Mouse (Mus musculus) liver, embryonic 12.5 days (tissue): ENCODE results near the gene Gnpat. TPM values are rescaled to one million over a fixed set of nuclear protein-coding genes. Genes with fewer than 3 reads are reported as not detected.
"Not testable (repeated sequence)": the region's sequence is repeated elsewhere in the genome, so short reads cannot be mapped to it uniquely, and the experiment has no call there.

ENCODE experiments used
- ATAC-seq: fragments of 200-750 bp; cut with Nextera tagmentation; 2 replicates; pipeline ENCODE4 v1.8.0; 2017; ENCODE audit warnings: moderate number of reproducible peaks, mild to moderate bottlenecking, moderate library complexity
- H3K27ac ChIP-seq: fragments of 300-500 bp; sonication (generic); 2 replicates; pipeline ENCODE4 v1.5.1; 2016; ENCODE audit warnings: mild to moderate bottlenecking
- H3K27me3 ChIP-seq: fragments of 300-500 bp; sonication (generic); replicated peaks from 2 replicates; pipeline ENCODE4 v1.6.1; 2016; ENCODE audit warnings: mild to moderate bottlenecking, moderate library complexity
- H3K36me3 ChIP-seq: fragments of 300-500 bp; sonication (generic); 2 replicates; pipeline ENCODE4 v1.6.1; 2016; ENCODE audit warnings: mild to moderate bottlenecking, moderate library complexity
- H3K4me1 ChIP-seq: fragments of 300-500 bp; sonication (generic); 2 replicates; pipeline ENCODE4 v1.6.1; 2016
- H3K4me2 ChIP-seq: fragments of 300-500 bp; sonication (generic); 2 replicates; pipeline ENCODE4 v1.6.1; 2016; ENCODE audit warnings: mild to moderate bottlenecking, moderate library complexity
- H3K4me3 ChIP-seq: fragments of 300-500 bp; sonication (generic); 2 replicates; pipeline ENCODE4 v1.5.1; 2016; ENCODE audit warnings: mild to moderate bottlenecking, moderate library complexity
- H3K9ac ChIP-seq: fragments of 300-500 bp; sonication (generic); 2 replicates; pipeline ENCODE4 v1.6.1; 2016; ENCODE audit warnings: mild to moderate bottlenecking, moderate library complexity
- H3K9me3 ChIP-seq: fragments of 300-500 bp; sonication (generic); replicated peaks from 2 replicates; pipeline ENCODE4 v1.6.1; 2016; ENCODE audit warnings: mild to moderate bottlenecking, moderate library complexity
- WGBS: fragments of 180-500 bp; shearing (Covaris S2); methylation state at CpG from one replicate; pipeline ENCODE4 v1.1.7; 2016; ENCODE audit not compliant: insufficient replicate concordance; 5-methylcytosine and 5-hydroxymethylcytosine counted together
- polyA plus RNA-seq: library from polyadenylated mRNA; unstranded; fragments of >200 nt; fragmentation: Nextera tagmentation; extraction: Ambion mirVana; gene quantifications from 2 replicates; pipeline ENCODE4 v1.2.1, GENCODE M21; 2016

Gene Gnpat
- polyA plus RNA-seq, 1 experiment from 2014 or later: 66.2 TPM

GRCm38 (mm10) chr8:124831531-124831930, 31.3 kb upstream of the Gnpat start:
- Histone ChIP-seq H3K9me3 (no peaks in the 10 kb centered on the region), H3K4me1 (no peaks in the 10 kb centered on the region), H3K9ac (no peak overlapping the region), H3K4me3 (no peak overlapping the region), H3K27me3 (peaks cover 26% of the 10 kb centered on the region), H3K4me2 (no peak overlapping the region), H3K27ac (no peak overlapping the region), H3K36me3 (no peaks in the 10 kb centered on the region)
- WGBS: 65% methylated on average over 6 of the region's 6 CpGs
- no peak for ATAC-seq

- no peaks in the 10 kb centered on the region for H3K4me1 ChIP-seq
- H3K27ac ChIP-seq: no peak overlapping the region
- H3K9me3 ChIP-seq: no peaks in the 10 kb centered on the region
- no peak overlapping the region for H3K9ac ChIP-seq
- H3K4me3 ChIP-seq: no peak overlapping the region
- H3K27me3 ChIP-seq: peaks cover 21% of the 10 kb centered on the region
- no peak overlapping the region for H3K4me2 ChIP-seq
- 81% methylated on average over 6 of the region's 6 CpGs for WGBS
- no peak for ATAC-seq
- no peaks in the 10 kb centered on the region for H3K36me3 ChIP-seq
Observed at GRCm38 (mm10) chr8:124831941-124832340, 30.9 kb upstream of the Gnpat start.

- H3K9ac ChIP-seq: no peak overlapping the region
- H3K4me1 ChIP-seq: no peaks in the 10 kb centered on the region
- WGBS: 37% methylated on average over 15 of the region's 15 CpGs
- no peak overlapping the region for H3K4me3 ChIP-seq
- H3K36me3 ChIP-seq: peaks cover 14% of the 10 kb centered on the region
- no peaks in the 10 kb centered on the region for H3K9me3 ChIP-seq
- H3K27me3 ChIP-seq: peaks cover 10% of the 10 kb centered on the region; the same call in 1 of the 2 replicates
- no peak for ATAC-seq
- no peak overlapping the region for H3K4me2 ChIP-seq
- H3K27ac ChIP-seq: no peak overlapping the region
Observed at GRCm38 (mm10) chr8:124833430-124834205, 29.2 kb upstream of the Gnpat start.

GRCm38 (mm10) chr8:124835848-124836247, 27.0 kb upstream of the Gnpat start:
- ATAC-seq: no peak
- H3K9ac ChIP-seq: no peak overlapping the region

GRCm38 (mm10) chr8:124836273-124836672, 26.6 kb upstream of the Gnpat start:
- no peak overlapping the region for H3K27ac ChIP-seq
- 72% methylated on average over 7 of the region's 7 CpGs for WGBS
- H3K4me3 ChIP-seq: no peak overlapping the region
- H3K27me3 ChIP-seq: peaks cover 5% of the 10 kb centered on the region; the same call in 1 of the 2 replicates
- H3K4me1 ChIP-seq: no peaks in the 10 kb centered on the region
- peaks cover 40% of the 10 kb centered on the region for H3K36me3 ChIP-seq
- H3K4me2 ChIP-seq: no peak overlapping the region
- ATAC-seq: no peak
- H3K9ac ChIP-seq: no peak overlapping the region
- no peaks in the 10 kb centered on the region for H3K9me3 ChIP-seq

More at GRCm38 (mm10) chr8:124835848-124836247, 27.0 kb upstream of the Gnpat start:
- H3K9me3 ChIP-seq: no peaks in the 10 kb centered on the region
- peaks cover 5% of the 10 kb centered on the region; the same call in 1 of the 2 replicates for H3K27me3 ChIP-seq
- H3K4me3 ChIP-seq: no peak overlapping the region
- peaks cover 36% of the 10 kb centered on the region for H3K36me3 ChIP-seq
- H3K4me2 ChIP-seq: no peak overlapping the region
- H3K27ac ChIP-seq: no peak overlapping the region
- no peaks in the 10 kb centered on the region for H3K4me1 ChIP-seq

GRCm38 (mm10) chr8:124836907-124837306, 25.9 kb upstream of the Gnpat start:
- Histone ChIP-seq H3K36me3 (peaks cover 47% of the 10 kb centered on the region), H3K4me3 (no peak overlapping the region), H3K9me3 (no peaks in the 10 kb centered on the region), H3K9ac (no peak overlapping the region), H3K4me1 (no peaks in the 10 kb centered on the region), H3K27ac (no peak overlapping the region), H3K27me3 (peaks cover 5% of the 10 kb centered on the region; the same call in 1 of the 2 replicates), H3K4me2 (no peak overlapping the region)
- no peak for ATAC-seq
- WGBS: 59% methylated on average over 2 of the region's 2 CpGs

- no peak overlapping the region for H3K4me2 ChIP-seq
- no peaks in the 10 kb centered on the region for H3K9me3 ChIP-seq
- H3K27ac ChIP-seq: no peak overlapping the region
- ATAC-seq: no peak
- no peak overlapping the region for H3K4me3 ChIP-seq
- H3K4me1 ChIP-seq: no peaks in the 10 kb centered on the region
- no peak overlapping the region for H3K9ac ChIP-seq
- 56% methylated on average over 2 of the region's 2 CpGs for WGBS
- peaks cover 5% of the 10 kb centered on the region; the same call in 1 of the 2 replicates for H3K27me3 ChIP-seq
- H3K36me3 ChIP-seq: peaks cover 57% of the 10 kb centered on the region
Observed at GRCm38 (mm10) chr8:124837956-124838355, 24.9 kb upstream of the Gnpat start.

GRCm38 (mm10) chr8:124839371-124839770, 23.5 kb upstream of the Gnpat start:
- H3K27me3 ChIP-seq: 0 out of 2 replicates have a peak, but pooled peaks cover 5% of the 10 kb centered on the region
- 0 out of 2 replicates have a peak, but pooled peaks cover 2% of the 10 kb centered on the region for H3K4me1 ChIP-seq
- H3K36me3 ChIP-seq: peaks cover 69% of the 10 kb centered on the region
- ATAC-seq: no peak
- no peak overlapping the region for H3K4me2 ChIP-seq
- H3K27ac ChIP-seq: no peak overlapping the region
- WGBS: 84% methylated on average over 10 of the region's 10 CpGs
- no peaks in the 10 kb centered on the region for H3K9me3 ChIP-seq
- H3K9ac ChIP-seq: no peak overlapping the region
- H3K4me3 ChIP-seq: no peak overlapping the region

- no peak for ATAC-seq
- 86% methylated on average over 7 of the region's 7 CpGs for WGBS
Observed at GRCm38 (mm10) chr8:124840900-124841299, 21.9 kb upstream of the Gnpat start.

GRCm38 (mm10) chr8:124841775-124842174, 21.1 kb upstream of the Gnpat start:
- H3K36me3 ChIP-seq: peaks cover 79% of the 10 kb centered on the region

More at GRCm38 (mm10) chr8:124840900-124841299, 21.9 kb upstream of the Gnpat start:
- Histone ChIP-seq H3K9ac (no peak overlapping the region), H3K4me1 (peaks cover 13% of the 10 kb centered on the region), H3K9me3 (no peaks in the 10 kb centered on the region), H3K4me3 (no peak overlapping the region), H3K4me2 (no peak overlapping the region), H3K27ac (no peak overlapping the region), H3K36me3 (peaks cover 79% of the 10 kb centered on the region), H3K27me3 (no peaks in the 10 kb centered on the region)

GRCm38 (mm10) chr8:124842929-124843328, 19.9 kb upstream of the Gnpat start:
- 86% methylated on average over 1 of the region's 1 CpGs for WGBS
- not testable (repeated sequence) for H3K9me3 ChIP-seq, H3K4me2 ChIP-seq, H3K4me3 ChIP-seq, H3K27me3 ChIP-seq, ATAC-seq, H3K27ac ChIP-seq, H3K9ac ChIP-seq
- H3K36me3 ChIP-seq: peaks cover 72% of the 10 kb centered on the region
- peaks cover 13% of the 10 kb centered on the region for H3K4me1 ChIP-seq

More at GRCm38 (mm10) chr8:124841775-124842174, 21.1 kb upstream of the Gnpat start:
- Histone ChIP-seq H3K9me3 (no peaks in the 10 kb centered on the region), H3K4me3 (no peak overlapping the region), H3K4me1 (peaks cover 13% of the 10 kb centered on the region), H3K4me2 (no peak overlapping the region), H3K27me3 (no peaks in the 10 kb centered on the region), H3K27ac (no peak overlapping the region), H3K9ac (no peak overlapping the region)
- WGBS: 81% methylated on average over 10 of the region's 10 CpGs
- no peak for ATAC-seq

GRCm38 (mm10) chr8:124845131-124845530, 17.7 kb upstream of the Gnpat start:
- H3K4me3 ChIP-seq: no peak overlapping the region
- 64% methylated on average over 3 of the region's 3 CpGs for WGBS
- peaks cover 13% of the 10 kb centered on the region for H3K4me1 ChIP-seq
- no peak overlapping the region for H3K4me2 ChIP-seq
- no peak for ATAC-seq
- H3K36me3 ChIP-seq: peaks cover 50% of the 10 kb centered on the region
- no peaks in the 10 kb centered on the region for H3K9me3 ChIP-seq
- H3K27me3 ChIP-seq: no peaks in the 10 kb centered on the region
- no peak overlapping the region for H3K27ac ChIP-seq
- no peak overlapping the region for H3K9ac ChIP-seq
